Comparison of ENCODE assay signal across 12 mouse cellular contexts in genomic region chr17:35672527-35672926, GRCm38 (mm10). TPM values are rescaled to one million over a fixed set of nuclear protein-coding genes. Genes with fewer than 3 reads are reported as not detected.
A peak's percentile ranks its signal among the peaks of the same experiment; 100 is the strongest.
DNase-seq lines count a peak whose midpoint lies in the region; ATAC-seq lines count a peak whose summit lies in the region.
"Had no signal": no experiment of that assay in that cellular context is flagged by ENCODE, and none has a peak within 500 bp of the region (broad histone marks: within the 10 kb centered on the region; RNA-seq: fewer than 3 reads in every experiment).

No protein-coding gene starts in this region.

- H3K4me3 ChIP-seq in heart, embryonic 16.5 days (ENCODE audit: low read length): no peak overlapping the region
- 0 out of 2 replicates have a peak overlapping the region, but pooled peaks have one; percentile 65 for H3K4me3 ChIP-seq in neural tube, embryonic 12.5 days
- H3K4me3 ChIP-seq in intestine, embryonic 15.5 days (replicated peaks): peak overlapping the region; percentile 71; the same call in 1 of the 2 replicates
- peak overlapping the region; percentile 68; the same call in 1 of the 2 replicates for H3K4me3 ChIP-seq in neural tube, embryonic 15.5 days (replicated peaks)

- peaks cover 11% of the 10 kb centered on the region for H3K4me1 ChIP-seq in heart, embryonic 16.5 days (ENCODE audit: control insufficient read depth, insufficient read depth, low read length)
- H3K4me1 ChIP-seq in neural tube, embryonic 12.5 days: peaks cover 12% of the 10 kb centered on the region
- H3K4me1 ChIP-seq in intestine, embryonic 15.5 days (replicated peaks): peaks cover 8% of the 10 kb centered on the region
- H3K4me1 ChIP-seq in neural tube, embryonic 15.5 days: peaks cover 21% of the 10 kb centered on the region

- no peak overlapping the region for H3K27ac ChIP-seq in heart, embryonic 16.5 days (ENCODE audit: low read length)
- no peak overlapping the region for H3K27ac ChIP-seq in neural tube, embryonic 12.5 days
- H3K27ac ChIP-seq in intestine, embryonic 15.5 days: no peak overlapping the region
- H3K27ac ChIP-seq in neural tube, embryonic 15.5 days (replicated peaks): no peak overlapping the region

- peak overlapping the region; percentile 83; the same call in 1 of the 2 replicates for H3K4me2 ChIP-seq in heart, embryonic 16.5 days (ENCODE audit: low read depth, low read length)
- peak overlapping the region; percentile 83 for H3K4me2 ChIP-seq in neural tube, embryonic 12.5 days (replicated peaks)
- H3K4me2 ChIP-seq in intestine, embryonic 15.5 days (replicated peaks): peak overlapping the region; percentile 83; the same call in 1 of the 2 replicates
- peak overlapping the region; percentile 88; the same call in 1 of the 2 replicates for H3K4me2 ChIP-seq in neural tube, embryonic 15.5 days

- ATAC-seq in heart, embryonic 16.5 days (replicated peaks; ENCODE audit: extremely low read depth, insufficient read depth, low FRiP score): no peak
- ATAC-seq in neural tube, embryonic 12.5 days (ENCODE audit: low FRiP score, low read depth): no peak
- ATAC-seq in intestine, embryonic 15.5 days: no peak
- ATAC-seq in neural tube, embryonic 15.5 days (ENCODE audit: low FRiP score): no peak

- intact Hi-C loops in gastrocnemius, postnatal 36 days (cut with DNase I): no loop called here

- no peaks in the 10 kb centered on the region for H3K9me3 ChIP-seq in heart, embryonic 16.5 days (replicated peaks; ENCODE audit: control insufficient read depth, low read length)
- no peaks in the 10 kb centered on the region for H3K9me3 ChIP-seq in neural tube, embryonic 12.5 days
- H3K9me3 ChIP-seq in intestine, embryonic 15.5 days: no peaks in the 10 kb centered on the region
- no peaks in the 10 kb centered on the region for H3K9me3 ChIP-seq in neural tube, embryonic 15.5 days (replicated peaks)

- no peaks in the 10 kb centered on the region for H3K27me3 ChIP-seq in heart, embryonic 16.5 days (ENCODE audit: control insufficient read depth, insufficient read depth, low read length)
- H3K27me3 ChIP-seq in neural tube, embryonic 12.5 days (replicated peaks): no peaks in the 10 kb centered on the region
- no peaks in the 10 kb centered on the region for H3K27me3 ChIP-seq in intestine, embryonic 15.5 days (replicated peaks)
- no peaks in the 10 kb centered on the region for H3K27me3 ChIP-seq in neural tube, embryonic 15.5 days (replicated peaks)

- no peaks in the 10 kb centered on the region; the same call in 1 of the 2 replicates for H3K36me3 ChIP-seq in heart, embryonic 16.5 days (ENCODE audit: control insufficient read depth, insufficient read depth)
- peaks cover 10% of the 10 kb centered on the region for H3K36me3 ChIP-seq in neural tube, embryonic 12.5 days
- peaks cover 4% of the 10 kb centered on the region; the same call in 1 of the 2 replicates for H3K36me3 ChIP-seq in intestine, embryonic 15.5 days
- H3K36me3 ChIP-seq in neural tube, embryonic 15.5 days: no peaks in the 10 kb centered on the region

- H3K9ac ChIP-seq in heart, embryonic 16.5 days (ENCODE audit: low read length): no peak overlapping the region
- no peak overlapping the region for H3K9ac ChIP-seq in neural tube, embryonic 12.5 days
- H3K9ac ChIP-seq in intestine, embryonic 15.5 days: no peak overlapping the region
- H3K9ac ChIP-seq in neural tube, embryonic 15.5 days (replicated peaks): no peak overlapping the region

- DNase-seq in heart, adult 11 months: no peak
- DNase-seq in neural tube, embryonic 10.5 days (ENCODE audit: extremely low spot score, low spot score): no peak
- no peak for DNase-seq in gastrocnemius, postnatal 36 days
- no peak for DNase-seq in layer of hippocampus, adult 9-10 months (ENCODE audit: low spot score)
- DNase-seq: adrenal gland, postnatal 25 days; embryo, embryonic 11 days had no signal

- WGBS in heart, embryonic 16.5 days: 85% methylated on average over 6 of the region's 6 CpGs
- WGBS in neural tube, embryonic 12.5 days: 88% methylated on average over 6 of the region's 6 CpGs
- 83% methylated on average over 6 of the region's 6 CpGs for WGBS in intestine, embryonic 15.5 days
- 86% methylated on average over 6 of the region's 6 CpGs for WGBS in neural tube, embryonic 15.5 days

RNA-seq across cellular contexts. Expression of gene Gtf2h4, which starts 1.0 kb away (rescaled TPM):
- polyA plus RNA-seq in heart, embryonic 16.5 days (2015; fragmentation: Nextera tagmentation; extraction: Ambion mirVana): 29.6 and 30.8 TPM in 2 replicates
- polyA plus RNA-seq in neural tube, embryonic 12.5 days (2016; fragmentation: Nextera tagmentation; extraction: Ambion mirVana): 35.8 and 36.9 TPM in 2 replicates
- polyA plus RNA-seq in intestine, embryonic 15.5 days (2015; fragmentation: Nextera tagmentation; extraction: Ambion mirVana): 43.8 TPM in 2 replicates
- 24.1 and 30.7 TPM in 2 replicates for polyA plus RNA-seq in neural tube, embryonic 15.5 days (2015; fragmentation: Nextera tagmentation; extraction: Ambion mirVana)
- 10 to 100 TPM; 15.3 to 19.0 TPM for total RNA-seq in gastrocnemius, postnatal 36 days (2021)

RNA-seq across cellular contexts. Expression of gene Vars2, which starts 5.1 kb away (rescaled TPM):
- 12.8 and 17.1 TPM in 2 replicates for polyA plus RNA-seq in heart, embryonic 16.5 days (2015; fragmentation: Nextera tagmentation; extraction: Ambion mirVana)
- polyA plus RNA-seq in neural tube, embryonic 12.5 days (2016; fragmentation: Nextera tagmentation; extraction: Ambion mirVana): 14.9 and 15.2 TPM in 2 replicates
- 18.3 and 18.9 TPM in 2 replicates for polyA plus RNA-seq in intestine, embryonic 15.5 days (2015; fragmentation: Nextera tagmentation; extraction: Ambion mirVana)
- 12.8 and 17.9 TPM in 2 replicates for polyA plus RNA-seq in neural tube, embryonic 15.5 days (2015; fragmentation: Nextera tagmentation; extraction: Ambion mirVana)
- 10 to 100 TPM; 12.5 to 12.9 TPM for total RNA-seq in gastrocnemius, postnatal 36 days (2021)

RNA-seq across cellular contexts. Expression of gene Mucl3, which starts 29.0 kb away (rescaled TPM):
- polyA plus RNA-seq in heart, embryonic 16.5 days (2015; fragmentation: Nextera tagmentation; extraction: Ambion mirVana): 0.29 and 0.42 TPM in 2 replicates
- 0.10 TPM in 1 of 2 replicates, not detected in the other for polyA plus RNA-seq in neural tube, embryonic 12.5 days (2016; fragmentation: Nextera tagmentation; extraction: Ambion mirVana)
- polyA plus RNA-seq in intestine, embryonic 15.5 days (2015; fragmentation: Nextera tagmentation; extraction: Ambion mirVana): 0.39 and 0.44 TPM in 2 replicates
- 0.22 TPM in 1 of 2 replicates, not detected in the other for polyA plus RNA-seq in neural tube, embryonic 15.5 days (2015; fragmentation: Nextera tagmentation; extraction: Ambion mirVana)
- not detected for total RNA-seq in gastrocnemius, postnatal 36 days (2021)
- total RNA-seq: adrenal gland, postnatal 25 days; granulocyte monocyte progenitor cell, adult 5-6 weeks; layer of hippocampus, adult 2 months had no signal

RNA-seq across cellular contexts. Expression of gene Ddr1, which starts 31.9 kb away (rescaled TPM):
- polyA plus RNA-seq in heart, embryonic 16.5 days (2015; fragmentation: Nextera tagmentation; extraction: Ambion mirVana): 110 and 129 TPM in 2 replicates
- polyA plus RNA-seq in neural tube, embryonic 12.5 days (2016; fragmentation: Nextera tagmentation; extraction: Ambion mirVana): 170 and 172 TPM in 2 replicates
- 54.0 and 54.2 TPM in 2 replicates for polyA plus RNA-seq in intestine, embryonic 15.5 days (2015; fragmentation: Nextera tagmentation; extraction: Ambion mirVana)
- polyA plus RNA-seq in neural tube, embryonic 15.5 days (2015; fragmentation: Nextera tagmentation; extraction: Ambion mirVana): 73.8 and 76.4 TPM in 2 replicates
- total RNA-seq in gastrocnemius, postnatal 36 days (2021): 10 to 100 TPM; 12.7 to 15.0 TPM
- total RNA-seq: granulocyte monocyte progenitor cell, adult 5-6 weeks had no signal

RNA-seq across cellular contexts. Expression of gene Gm9573, which starts 46.1 kb away (rescaled TPM):
- not detected in 2 replicates for polyA plus RNA-seq in heart, embryonic 16.5 days (2015; fragmentation: Nextera tagmentation; extraction: Ambion mirVana)
- not detected in 2 replicates for polyA plus RNA-seq in neural tube, embryonic 12.5 days (2016; fragmentation: Nextera tagmentation; extraction: Ambion mirVana)
- polyA plus RNA-seq in intestine, embryonic 15.5 days (2015; fragmentation: Nextera tagmentation; extraction: Ambion mirVana): not detected in 2 replicates
- polyA plus RNA-seq in neural tube, embryonic 15.5 days (2015; fragmentation: Nextera tagmentation; extraction: Ambion mirVana): not detected in 2 replicates
- total RNA-seq in gastrocnemius, postnatal 36 days (2021): not detected
- total RNA-seq: adrenal gland, postnatal 25 days; granulocyte monocyte progenitor cell, adult 5-6 weeks; layer of hippocampus, adult 2 months had no signal
